Mouse (Mus musculus) right cerebral cortex, postnatal 25 days (tissue): ENCODE measurements at regions not wholly inside any gene's neighbourhood (a gene's known extent, or its start where the extent isn't known, plus 50 kb on each side); places are given as distances from the start of the nearest gene placed in this dataset.

ENCODE experiments used
- DNase-seq: peaks from one replicate; pipeline ENCODE4 v3.0.0; 2022

DNA sequence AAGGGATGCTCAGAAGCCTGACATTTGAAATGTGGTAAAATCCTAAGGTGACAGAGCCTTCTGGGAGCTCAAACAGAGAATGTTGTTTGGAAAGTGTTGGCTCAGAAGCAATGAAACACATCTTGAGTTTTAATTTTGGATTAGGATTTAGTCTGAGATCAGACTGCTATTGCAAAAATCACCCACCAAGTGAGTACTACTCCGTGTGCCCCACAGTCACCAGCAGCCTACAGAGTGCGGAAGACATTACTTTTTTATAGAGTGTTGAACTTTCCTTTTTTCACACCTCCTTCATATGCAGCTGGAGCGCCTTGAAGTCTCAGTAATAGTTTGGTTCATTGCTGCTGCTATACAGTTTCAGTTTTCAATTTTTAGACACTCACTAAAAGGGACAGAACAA, 805.1 kb upstream of the Pcdh17 start:
- DNase-seq: peak; percentile 12

DNA sequence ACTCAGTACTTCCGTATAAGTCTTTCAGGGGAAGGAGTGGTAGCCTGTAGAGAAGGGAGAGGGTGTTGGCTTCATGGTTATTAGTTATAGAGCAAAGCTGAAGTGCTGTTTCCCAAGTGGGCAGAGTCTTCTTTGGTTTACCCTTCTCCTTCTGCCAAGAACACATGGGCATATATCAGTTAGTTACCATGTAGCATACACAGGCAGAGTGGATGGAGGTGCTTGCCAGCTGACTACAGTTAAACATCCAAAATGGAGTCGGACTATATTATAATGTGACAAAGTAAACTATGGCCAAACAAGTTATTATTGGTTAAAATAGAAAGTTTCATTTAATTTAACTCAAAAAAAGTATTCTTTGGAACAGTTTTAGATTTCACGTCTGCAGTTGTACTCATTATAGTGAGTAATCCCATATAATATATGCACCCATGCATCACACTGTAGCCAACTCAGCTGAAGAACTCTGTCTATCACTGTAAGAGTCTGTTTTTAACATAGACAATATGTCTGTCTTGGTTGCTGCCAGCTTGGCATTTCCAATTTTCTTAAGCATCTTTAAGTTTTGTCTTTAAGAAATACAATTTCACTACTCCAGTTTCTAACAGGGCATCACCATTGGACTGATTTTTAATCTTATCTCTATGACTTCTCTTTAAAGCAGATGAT, 803.4 kb upstream of the Pcdh17 start:
- no peak for DNase-seq

DNA sequence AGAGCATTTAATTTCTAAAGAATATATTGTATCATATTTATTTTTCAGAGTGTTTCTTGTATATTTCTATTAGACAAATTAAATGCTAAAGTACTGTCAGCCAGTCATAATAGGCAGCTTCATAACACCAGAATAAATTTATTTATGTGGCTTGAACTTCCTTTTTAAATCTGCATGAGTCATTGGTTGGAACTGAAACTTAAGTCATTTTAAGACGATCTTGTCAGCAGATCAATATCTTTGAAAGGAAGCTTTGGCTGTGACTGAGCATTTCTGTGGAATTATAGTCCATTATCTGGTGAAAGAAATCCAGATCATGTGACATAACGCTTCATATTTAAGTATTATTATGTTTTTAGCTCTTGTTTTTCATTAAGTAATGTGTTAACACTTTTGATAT, 794.7 kb upstream of the Pcdh17 start:
- no peak for DNase-seq

DNA sequence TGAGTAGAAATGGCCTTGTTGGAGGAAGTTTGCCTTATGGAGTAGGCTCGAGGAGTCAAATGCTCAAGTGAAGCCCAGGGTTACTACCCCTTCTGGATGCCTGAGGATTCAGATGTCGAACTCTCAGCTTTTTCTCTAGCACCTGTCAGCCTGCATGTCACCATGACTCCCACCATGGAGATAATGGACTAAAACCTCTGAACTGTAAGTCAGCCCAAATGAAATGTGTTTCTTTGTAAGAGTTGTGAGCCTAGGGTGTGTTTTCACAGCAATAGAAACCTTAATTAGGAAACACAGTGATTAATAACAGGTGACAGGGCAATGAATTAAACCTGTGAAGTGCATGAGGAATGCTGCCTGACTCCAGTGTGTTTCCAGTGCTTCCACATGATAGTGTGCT, 779.3 kb upstream of the Pcdh17 start:
- no peak for DNase-seq
